In genomic region chr1:180332076-180332927, GRCm38 (mm10) we compare ENCODE assay signal across 8 mouse cellular contexts. TPM values are rescaled to one million over a fixed set of nuclear protein-coding genes. Genes with fewer than 3 reads are reported as not detected.
DNase-seq lines count a peak whose midpoint lies in the region; ATAC-seq and TF ChIP-seq lines count a peak whose summit lies in the region.

No protein-coding gene starts in this region.

- H3K4me2 ChIP-seq in kidney, embryonic 14.5 days (replicated peaks; ENCODE audit: low read depth, low read length): peak overlapping the region; percentile 93
- H3K4me2 ChIP-seq in forebrain, embryonic 12.5 days: peak overlapping the region; percentile 95
- peak overlapping the region; percentile 82 for H3K4me2 ChIP-seq in intestine, embryonic 14.5 days (ENCODE audit: low read length)
- H3K4me2 ChIP-seq in limb, embryonic 14.5 days (replicated peaks; ENCODE audit: low read depth, low read length, severe bottlenecking): peak overlapping the region; percentile 97
- H3K4me2 ChIP-seq in neural tube, embryonic 14.5 days (ENCODE audit: low read depth, low read length): peak overlapping the region; percentile 98

- no peak for TF ChIP-seq POLR2A in limb, embryonic 14.5 days (IDR thresholded peaks at IDR 0.05; ENCODE audit: borderline replicate concordance, extremely low read depth, insufficient read depth, insufficient read length)

- peak overlapping the region; percentile 79 for H3K4me3 ChIP-seq in kidney, embryonic 14.5 days (ENCODE audit: low read length)
- peak overlapping the region; percentile 52 for H3K4me3 ChIP-seq in forebrain, embryonic 12.5 days (replicated peaks)
- H3K4me3 ChIP-seq in intestine, embryonic 14.5 days (ENCODE audit: low read depth, low read length): peak overlapping the region; percentile 83
- H3K4me3 ChIP-seq in limb, embryonic 14.5 days (replicated peaks; ENCODE audit: low read length): peak overlapping the region; percentile 80
- H3K4me3 ChIP-seq in neural tube, embryonic 14.5 days (ENCODE audit: low read depth, low read length): peak overlapping the region; percentile 55

- no peak overlapping the region for H3K27ac ChIP-seq in kidney, embryonic 14.5 days (ENCODE audit: low read depth, low read length)
- no peak overlapping the region for H3K27ac ChIP-seq in forebrain, embryonic 12.5 days
- peak overlapping the region; percentile 90 for H3K27ac ChIP-seq in intestine, embryonic 14.5 days (ENCODE audit: low read depth)
- H3K27ac ChIP-seq in limb, embryonic 14.5 days (replicated peaks; ENCODE audit: low read depth, low read length): no peak overlapping the region
- H3K27ac ChIP-seq in neural tube, embryonic 14.5 days (ENCODE audit: low read depth, low read length): no peak overlapping the region

- WGBS in kidney, embryonic 14.5 days: 2% methylated on average over 70 of the region's 72 CpGs
- WGBS in forebrain, embryonic 12.5 days: under 1% methylated on average over 68 of the region's 72 CpGs
- WGBS in intestine, embryonic 14.5 days: 6% methylated on average over 64 of the region's 72 CpGs
- WGBS in limb, embryonic 14.5 days: 5% methylated on average over 58 of the region's 72 CpGs
- 2% methylated on average over 67 of the region's 72 CpGs for WGBS in neural tube, embryonic 14.5 days

- H3K4me1 ChIP-seq in kidney, embryonic 14.5 days (ENCODE audit: control insufficient read depth, insufficient read depth, low read length): peaks cover 48% of the 10 kb centered on the region
- H3K4me1 ChIP-seq in forebrain, embryonic 12.5 days: peaks cover 49% of the 10 kb centered on the region
- H3K4me1 ChIP-seq in intestine, embryonic 14.5 days (replicated peaks; ENCODE audit: control insufficient read depth, insufficient read depth, low read length): peaks cover 37% of the 10 kb centered on the region
- peaks cover 55% of the 10 kb centered on the region for H3K4me1 ChIP-seq in limb, embryonic 14.5 days (ENCODE audit: control insufficient read depth, insufficient read depth, low read length)
- H3K4me1 ChIP-seq in neural tube, embryonic 14.5 days (ENCODE audit: control insufficient read depth, insufficient read depth, low read length): peaks cover 25% of the 10 kb centered on the region

- peak; percentile 51; the same call in 1 of the 2 replicates for ATAC-seq in kidney, embryonic 14.5 days (ENCODE audit: low FRiP score, low TSS enrichment)
- ATAC-seq in forebrain, embryonic 12.5 days (ENCODE audit: low FRiP score): peak; percentile 72; the same call in 1 of the 2 replicates
- ATAC-seq in intestine, embryonic 14.5 days (replicated peaks; ENCODE audit: low FRiP score, low TSS enrichment, low read depth): no peak
- ATAC-seq in limb, embryonic 14.5 days (ENCODE audit: low FRiP score, low read depth): 0 out of 2 replicates have a peak, but pooled peaks have one; percentile 24
- ATAC-seq in neural tube, embryonic 14.5 days (ENCODE audit: low read depth): peak; percentile 67

- no peaks in the 10 kb centered on the region for H3K27me3 ChIP-seq in kidney, embryonic 14.5 days (ENCODE audit: control insufficient read depth, insufficient read depth, low read length)
- peaks cover 47% of the 10 kb centered on the region for H3K27me3 ChIP-seq in forebrain, embryonic 12.5 days
- H3K27me3 ChIP-seq in intestine, embryonic 14.5 days (replicated peaks; ENCODE audit: control insufficient read depth, insufficient read depth, low read length): no peaks in the 10 kb centered on the region
- no peaks in the 10 kb centered on the region for H3K27me3 ChIP-seq in limb, embryonic 14.5 days (ENCODE audit: control insufficient read depth, insufficient read depth, low read length)
- H3K27me3 ChIP-seq in neural tube, embryonic 14.5 days (ENCODE audit: control insufficient read depth, insufficient read depth, low read length): peaks cover 13% of the 10 kb centered on the region

- H3K9ac ChIP-seq in kidney, embryonic 14.5 days (ENCODE audit: low read depth, low read length): peak overlapping the region; percentile 83
- H3K9ac ChIP-seq in forebrain, embryonic 12.5 days: peak overlapping the region; percentile 66
- H3K9ac ChIP-seq in intestine, embryonic 14.5 days (ENCODE audit: low read length): peak overlapping the region; percentile 89
- peak overlapping the region; percentile 88 for H3K9ac ChIP-seq in limb, embryonic 14.5 days (ENCODE audit: low read depth, low read length, severe bottlenecking)
- peak overlapping the region; percentile 63 for H3K9ac ChIP-seq in neural tube, embryonic 14.5 days (replicated peaks; ENCODE audit: low read depth, low read length)

- H3K36me3 ChIP-seq in kidney, embryonic 14.5 days (ENCODE audit: control insufficient read depth, insufficient read depth, low read length): peaks cover 8% of the 10 kb centered on the region; the same call in 1 of the 2 replicates
- H3K36me3 ChIP-seq in forebrain, embryonic 12.5 days (replicated peaks): no peaks in the 10 kb centered on the region
- peaks cover 17% of the 10 kb centered on the region for H3K36me3 ChIP-seq in intestine, embryonic 14.5 days (ENCODE audit: control insufficient read depth, insufficient read depth, low read length)
- H3K36me3 ChIP-seq in limb, embryonic 14.5 days (ENCODE audit: control insufficient read depth, insufficient read depth, low read length): peaks cover 31% of the 10 kb centered on the region
- H3K36me3 ChIP-seq in neural tube, embryonic 14.5 days (ENCODE audit: control insufficient read depth, insufficient read depth, low read length): no peaks in the 10 kb centered on the region

- no peak for DNase-seq in kidney, adult 9 months
- DNase-seq in brain, adult 2 months (ENCODE audit: low read depth, low spot score): peak; percentile 75
- DNase-seq in intestine, embryonic 14.5 days (ENCODE audit: low spot score): peak; percentile 77
- no peak for DNase-seq in limb, embryonic 14.5 days (ENCODE audit: low spot score)
- DNase-seq in yolk sac, embryonic 10.5 days (ENCODE audit: low spot score): peak; percentile 53

- H3K9me3 ChIP-seq in kidney, embryonic 14.5 days (ENCODE audit: control insufficient read depth, low read length): no peaks in the 10 kb centered on the region
- H3K9me3 ChIP-seq in forebrain, embryonic 12.5 days: no peaks in the 10 kb centered on the region
- no peaks in the 10 kb centered on the region for H3K9me3 ChIP-seq in intestine, embryonic 14.5 days (ENCODE audit: control insufficient read depth, low read length)
- H3K9me3 ChIP-seq in limb, embryonic 14.5 days (ENCODE audit: control insufficient read depth, low read length): no peaks in the 10 kb centered on the region
- no peaks in the 10 kb centered on the region for H3K9me3 ChIP-seq in neural tube, embryonic 14.5 days (ENCODE audit: control insufficient read depth, low read length)

RNA-seq across cellular contexts. Expression of gene Itpkb, which starts 2.0 kb away (rescaled TPM):
- 7.3 and 7.7 TPM in 2 replicates for polyA plus RNA-seq in kidney, embryonic 14.5 days (2014; fragmentation: Nextera tagmentation; extraction: Ambion mirVana)
- polyA plus RNA-seq in forebrain, embryonic 12.5 days (2016; fragmentation: Nextera tagmentation; extraction: Ambion mirVana): 3.7 and 4.2 TPM in 2 replicates
- 6.7 and 8.3 TPM in 2 replicates for polyA plus RNA-seq in intestine, embryonic 14.5 days (2014; fragmentation: Nextera tagmentation; extraction: Ambion mirVana)
- polyA plus RNA-seq in limb, embryonic 14.5 days (2012; rRNA removed): 16.2 and 17.4 TPM in 2 replicates
- 8.4 and 10.1 TPM in 2 replicates for polyA plus RNA-seq in limb, embryonic 14.5 days (2014; fragmentation: Nextera tagmentation; extraction: Ambion mirVana)
- 2.4 and 2.9 TPM in 2 replicates for polyA plus RNA-seq in neural tube, embryonic 14.5 days (2014; fragmentation: Nextera tagmentation; extraction: Ambion mirVana)

Comparison
In these comparisons a context has a peak if more than half of its experiments do, and no peak if none do; other contexts are left out.
1. DNase-seq: peak in brain, adult 2 months (single experiment), intestine, embryonic 14.5 days (single experiment) and yolk sac, embryonic 10.5 days (single experiment); none in kidney, adult 9 months (single experiment) and limb, embryonic 14.5 days (single experiment).
2. Peak in every context shown above with its lines, with median percentiles within 50 percentile points of each other: H3K4me2 ChIP-seq, H3K4me3 ChIP-seq and H3K9ac ChIP-seq.